Mouse (Mus musculus): Measurements from ENCODE around the gene Dab2. TPM values are rescaled to one million over a fixed set of nuclear protein-coding genes. Genes with fewer than 3 reads are reported as not detected.

Dab2 gene
- polyA plus RNA-seq, 1 experiment from 2014 or later: 40.6 TPM

GRCm38 (mm10) chr15:6280021-6280451, 19.6 kb upstream of the Dab2 start:
- Histone ChIP-seq H3K27ac (ENCODE audit: low read length) (0 out of 2 replicates have a peak overlapping the region, but pooled peaks have one; percentile 5), H3K27me3 (ENCODE audit: control insufficient read depth, insufficient read depth, low read depth, low read length) (no peaks in the 10 kb centered on the region), H3K4me3 (ENCODE audit: low read length) (no peak overlapping the region), H3K4me1 (replicated peaks; ENCODE audit: control insufficient read depth, insufficient read depth, low read length) (peaks cover 16% of the 10 kb centered on the region), H3K36me3 (ENCODE audit: control insufficient read depth, insufficient read depth, low read length) (no peaks in the 10 kb centered on the region), H3K4me2 (ENCODE audit: low read depth, low read length) (no peak overlapping the region), H3K9ac (ENCODE audit: low read length) (no peak overlapping the region), H3K9me3 (ENCODE audit: control insufficient read depth, low read length) (no peaks in the 10 kb centered on the region)
- ATAC-seq (ENCODE audit: low read depth): peak; percentile 75
- 40% methylated on average over 4 of the region's 4 CpGs for WGBS

GRCm38 (mm10) chr15:6283249-6283648, 16.3 kb upstream of the Dab2 start:
- H3K4me2 ChIP-seq (ENCODE audit: low read depth, low read length): no peak overlapping the region
- no peaks in the 10 kb centered on the region for H3K9me3 ChIP-seq (ENCODE audit: control insufficient read depth, low read length)
- H3K4me1 ChIP-seq (replicated peaks; ENCODE audit: control insufficient read depth, insufficient read depth, low read length): peaks cover 16% of the 10 kb centered on the region
- no peak for ATAC-seq (ENCODE audit: low read depth)
- no peaks in the 10 kb centered on the region for H3K36me3 ChIP-seq (ENCODE audit: control insufficient read depth, insufficient read depth, low read length)
- WGBS: 81% methylated on average over 9 of the region's 9 CpGs
- H3K9ac ChIP-seq (ENCODE audit: low read length): no peak overlapping the region
- H3K4me3 ChIP-seq (ENCODE audit: low read length): no peak overlapping the region
- no peak overlapping the region for H3K27ac ChIP-seq (ENCODE audit: low read length)
- no peaks in the 10 kb centered on the region for H3K27me3 ChIP-seq (ENCODE audit: control insufficient read depth, insufficient read depth, low read depth, low read length)

- Histone ChIP-seq H3K9me3 (ENCODE audit: control insufficient read depth, low read length) (no peaks in the 10 kb centered on the region), H3K9ac (ENCODE audit: low read length) (no peak overlapping the region), H3K4me3 (ENCODE audit: low read length) (no peak overlapping the region), H3K36me3 (ENCODE audit: control insufficient read depth, insufficient read depth, low read length) (no peaks in the 10 kb centered on the region), H3K4me1 (replicated peaks; ENCODE audit: control insufficient read depth, insufficient read depth, low read length) (no peaks in the 10 kb centered on the region), H3K27ac (ENCODE audit: low read length) (no peak overlapping the region), H3K4me2 (ENCODE audit: low read depth, low read length) (no peak overlapping the region), H3K27me3 (ENCODE audit: control insufficient read depth, insufficient read depth, low read depth, low read length) (no peaks in the 10 kb centered on the region)
- WGBS: 26% methylated on average over 2 of the region's 2 CpGs
- ATAC-seq (ENCODE audit: low read depth): no peak
Observed at GRCm38 (mm10) chr15:6296071-6296470, 3.5 kb upstream of the Dab2 start.

GRCm38 (mm10) chr15:6298726-6299125, 862 bp upstream of the Dab2 start:
- no peaks in the 10 kb centered on the region for H3K27me3 ChIP-seq (ENCODE audit: control insufficient read depth, insufficient read depth, low read depth, low read length)
- no peaks in the 10 kb centered on the region for H3K4me1 ChIP-seq (replicated peaks; ENCODE audit: control insufficient read depth, insufficient read depth, low read length)
- no peak for ATAC-seq (ENCODE audit: low read depth)
- H3K4me2 ChIP-seq (ENCODE audit: low read depth, low read length): no peak overlapping the region
- 79% methylated on average over 3 of the region's 3 CpGs for WGBS
- no peaks in the 10 kb centered on the region for H3K9me3 ChIP-seq (ENCODE audit: control insufficient read depth, low read length)
- H3K27ac ChIP-seq (ENCODE audit: low read length): no peak overlapping the region
- no peaks in the 10 kb centered on the region for H3K36me3 ChIP-seq (ENCODE audit: control insufficient read depth, insufficient read depth, low read length)
- H3K9ac ChIP-seq (ENCODE audit: low read length): no peak overlapping the region
- H3K4me3 ChIP-seq (ENCODE audit: low read length): no peak overlapping the region

GRCm38 (mm10) chr15:6302219-6302618, 2.6 kb downstream of the Dab2 start:
- Histone ChIP-seq H3K9me3 (ENCODE audit: control insufficient read depth, low read length) (no peaks in the 10 kb centered on the region), H3K9ac (ENCODE audit: low read length) (no peak overlapping the region), H3K27me3 (ENCODE audit: control insufficient read depth, insufficient read depth, low read depth, low read length) (no peaks in the 10 kb centered on the region), H3K4me2 (ENCODE audit: low read depth, low read length) (no peak overlapping the region), H3K4me1 (replicated peaks; ENCODE audit: control insufficient read depth, insufficient read depth, low read length) (no peaks in the 10 kb centered on the region), H3K27ac (ENCODE audit: low read length) (no peak overlapping the region), H3K4me3 (ENCODE audit: low read length) (no peak overlapping the region), H3K36me3 (ENCODE audit: control insufficient read depth, insufficient read depth, low read length) (no peaks in the 10 kb centered on the region)
- no peak for ATAC-seq (ENCODE audit: low read depth)
- WGBS: 65% methylated on average over 4 of the region's 4 CpGs

GRCm38 (mm10) chr15:6303822-6304221, 4.2 kb downstream of the Dab2 start:
- Histone ChIP-seq H3K4me3 (ENCODE audit: low read length) (no peak overlapping the region), H3K4me1 (replicated peaks; ENCODE audit: control insufficient read depth, insufficient read depth, low read length) (no peaks in the 10 kb centered on the region), H3K4me2 (ENCODE audit: low read depth, low read length) (no peak overlapping the region), H3K36me3 (ENCODE audit: control insufficient read depth, insufficient read depth, low read length) (no peaks in the 10 kb centered on the region), H3K27ac (ENCODE audit: low read length) (no peak overlapping the region), H3K9me3 (ENCODE audit: control insufficient read depth, low read length) (no peaks in the 10 kb centered on the region), H3K27me3 (ENCODE audit: control insufficient read depth, insufficient read depth, low read depth, low read length) (no peaks in the 10 kb centered on the region), H3K9ac (ENCODE audit: low read length) (no peak overlapping the region)
- ATAC-seq (ENCODE audit: low read depth): no peak
- 63% methylated on average over 2 of the region's 2 CpGs for WGBS

GRCm38 (mm10) chr15:6309633-6310032, 10.0 kb downstream of the Dab2 start:
- Histone ChIP-seq H3K4me1 (replicated peaks; ENCODE audit: control insufficient read depth, insufficient read depth, low read length) (no peaks in the 10 kb centered on the region; the same call in 1 of the 2 replicates), H3K27ac (ENCODE audit: low read length) (no peak overlapping the region), H3K27me3 (ENCODE audit: control insufficient read depth, insufficient read depth, low read depth, low read length) (no peaks in the 10 kb centered on the region), H3K9ac (ENCODE audit: low read length) (no peak overlapping the region), H3K4me3 (ENCODE audit: low read length) (no peak overlapping the region), H3K36me3 (ENCODE audit: control insufficient read depth, insufficient read depth, low read length) (no peaks in the 10 kb centered on the region), H3K4me2 (ENCODE audit: low read depth, low read length) (no peak overlapping the region), H3K9me3 (ENCODE audit: control insufficient read depth, low read length) (no peaks in the 10 kb centered on the region)
- WGBS: 51% methylated on average over 3 of the region's 3 CpGs
- ATAC-seq (ENCODE audit: low read depth): no peak

GRCm38 (mm10) chr15:6310417-6310816, 10.8 kb downstream of the Dab2 start:
- H3K27me3 ChIP-seq (ENCODE audit: control insufficient read depth, insufficient read depth, low read depth, low read length): no peaks in the 10 kb centered on the region
- H3K36me3 ChIP-seq (ENCODE audit: control insufficient read depth, insufficient read depth, low read length): no peaks in the 10 kb centered on the region
- H3K4me3 ChIP-seq (ENCODE audit: low read length): no peak overlapping the region
- 67% methylated on average over 4 of the region's 4 CpGs for WGBS
- no peak for ATAC-seq (ENCODE audit: low read depth)
- H3K9ac ChIP-seq (ENCODE audit: low read length): no peak overlapping the region
- H3K27ac ChIP-seq (ENCODE audit: low read length): no peak overlapping the region
- H3K4me2 ChIP-seq (ENCODE audit: low read depth, low read length): no peak overlapping the region
- no peaks in the 10 kb centered on the region for H3K9me3 ChIP-seq (ENCODE audit: control insufficient read depth, low read length)
- no peaks in the 10 kb centered on the region; the same call in 1 of the 2 replicates for H3K4me1 ChIP-seq (replicated peaks; ENCODE audit: control insufficient read depth, insufficient read depth, low read length)

GRCm38 (mm10) chr15:6312396-6312795, 12.8 kb downstream of the Dab2 start:
- 60% methylated on average over 3 of the region's 3 CpGs for WGBS
- Histone ChIP-seq H3K27ac (ENCODE audit: low read length) (no peak overlapping the region), H3K4me1 (replicated peaks; ENCODE audit: control insufficient read depth, insufficient read depth, low read length) (no peaks in the 10 kb centered on the region; the same call in 1 of the 2 replicates), H3K36me3 (ENCODE audit: control insufficient read depth, insufficient read depth, low read length) (no peaks in the 10 kb centered on the region), H3K4me2 (ENCODE audit: low read depth, low read length) (no peak overlapping the region), H3K4me3 (ENCODE audit: low read length) (no peak overlapping the region), H3K9ac (ENCODE audit: low read length) (no peak overlapping the region), H3K27me3 (ENCODE audit: control insufficient read depth, insufficient read depth, low read depth, low read length) (no peaks in the 10 kb centered on the region), H3K9me3 (ENCODE audit: control insufficient read depth, low read length) (no peaks in the 10 kb centered on the region)
- no peak for ATAC-seq (ENCODE audit: low read depth)

GRCm38 (mm10) chr15:6319352-6319751, 19.8 kb downstream of the Dab2 start:
- Histone ChIP-seq H3K27me3 (ENCODE audit: control insufficient read depth, insufficient read depth, low read depth, low read length) (no peaks in the 10 kb centered on the region), H3K36me3 (ENCODE audit: control insufficient read depth, insufficient read depth, low read length) (no peaks in the 10 kb centered on the region), H3K4me3 (ENCODE audit: low read length) (no peak overlapping the region), H3K9ac (ENCODE audit: low read length) (no peak overlapping the region), H3K4me2 (ENCODE audit: low read depth, low read length) (no peak overlapping the region), H3K4me1 (replicated peaks; ENCODE audit: control insufficient read depth, insufficient read depth, low read length) (no peaks in the 10 kb centered on the region), H3K27ac (ENCODE audit: low read length) (no peak overlapping the region), H3K9me3 (ENCODE audit: control insufficient read depth, low read length) (no peaks in the 10 kb centered on the region)
- ATAC-seq (ENCODE audit: low read depth): no peak
- 87% methylated on average over 6 of the region's 6 CpGs for WGBS

Data from lung, embryonic 16.5 days (tissue).